Mouse (Mus musculus): ENCODE data around the gene Gnmt.

Gnmt gene

GRCm38 (mm10) chr17:46702506-46702905 is 26.5 kb downstream of the Gnmt start:
- DNase-seq (ENCODE audit: low spot score): no peak

GRCm38 (mm10) chr17:46702100-46702499 is 26.9 kb downstream of the Gnmt start:
- no peak for DNase-seq (ENCODE audit: low spot score)

GRCm38 (mm10) chr17:46701489-46701888 is 27.5 kb downstream of the Gnmt start:
- no peak for DNase-seq (ENCODE audit: low spot score)

GRCm38 (mm10) chr17:46699912-46700311 is 29.1 kb downstream of the Gnmt start:
- no peak for DNase-seq (ENCODE audit: low spot score)

DNA sequence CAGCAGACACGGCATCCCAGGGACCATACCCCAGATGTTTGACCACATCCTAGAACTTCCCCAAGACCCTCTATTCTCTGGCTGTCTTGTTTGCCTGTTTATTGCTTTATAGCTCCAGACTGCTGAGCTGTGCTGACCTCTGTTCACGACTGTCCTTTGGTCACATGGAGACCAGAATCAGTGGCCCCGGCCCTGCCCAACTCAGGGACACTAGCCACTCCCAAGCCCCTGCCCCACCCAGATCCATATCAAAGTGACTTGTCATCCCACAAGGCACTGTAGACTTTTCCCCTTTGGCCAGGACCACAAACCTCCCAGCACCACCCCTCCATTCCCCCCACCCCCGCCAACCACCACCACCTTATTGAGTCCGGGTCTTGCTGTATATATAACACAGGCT is 29.7 kb downstream of the Gnmt start:
- DNase-seq (ENCODE audit: low spot score): no peak

GRCm38 (mm10) chr17:46698515-46698914 is 30.5 kb downstream of the Gnmt start:
- no peak for DNase-seq (ENCODE audit: low spot score)

DNA sequence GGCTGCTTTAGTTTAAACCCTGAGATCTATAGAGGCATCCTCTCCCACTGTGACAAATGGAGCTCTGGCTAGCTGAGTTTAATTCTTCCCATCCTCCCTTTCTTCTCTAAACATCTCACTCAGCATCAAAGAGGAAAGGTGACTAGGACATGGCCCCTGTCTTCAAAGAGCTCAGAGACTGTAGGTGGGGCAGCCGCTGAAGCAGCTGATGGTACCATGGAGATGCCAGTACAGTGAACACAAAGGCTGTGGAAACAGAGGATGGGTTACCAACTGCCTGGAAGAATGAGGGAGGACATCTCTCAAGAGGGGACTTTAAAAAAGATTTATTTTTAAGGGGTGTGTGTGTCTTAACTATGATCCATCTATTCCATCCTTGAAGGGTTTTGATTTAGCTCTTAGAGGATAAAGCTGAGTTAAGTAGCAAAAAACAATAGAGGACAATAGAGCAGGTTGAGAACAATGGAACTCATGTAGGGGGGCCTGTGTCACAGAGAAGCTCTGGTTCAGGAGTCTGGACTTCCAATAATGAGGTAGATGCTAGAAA is 34.4 kb downstream of the Gnmt start:
- no peak for DNase-seq (ENCODE audit: low spot score)

DNA sequence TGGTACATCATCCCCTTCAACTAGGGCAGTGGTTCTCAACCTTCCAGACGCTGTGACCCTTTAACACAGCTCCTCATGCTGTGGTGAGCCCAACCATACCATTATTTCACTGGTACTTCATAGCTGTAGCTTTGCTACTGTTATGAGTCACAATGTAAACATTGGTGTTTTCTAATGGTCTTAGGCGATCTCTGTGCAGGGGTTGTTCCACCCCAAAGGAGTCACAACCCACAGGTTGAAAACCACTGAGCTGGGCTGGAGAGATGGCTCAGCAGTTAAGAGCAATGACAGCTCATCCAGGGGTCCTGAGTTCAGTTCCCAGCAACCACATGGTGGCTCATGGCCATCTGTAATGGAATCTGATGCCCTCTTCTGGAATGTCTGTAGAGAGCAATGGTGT is 37.6 kb downstream of the Gnmt start:
- no peak for DNase-seq (ENCODE audit: low spot score)

- DNase-seq (ENCODE audit: low spot score): no peak
Observed at GRCm38 (mm10) chr17:46690665-46691064, 38.3 kb downstream of the Gnmt start.

DNA sequence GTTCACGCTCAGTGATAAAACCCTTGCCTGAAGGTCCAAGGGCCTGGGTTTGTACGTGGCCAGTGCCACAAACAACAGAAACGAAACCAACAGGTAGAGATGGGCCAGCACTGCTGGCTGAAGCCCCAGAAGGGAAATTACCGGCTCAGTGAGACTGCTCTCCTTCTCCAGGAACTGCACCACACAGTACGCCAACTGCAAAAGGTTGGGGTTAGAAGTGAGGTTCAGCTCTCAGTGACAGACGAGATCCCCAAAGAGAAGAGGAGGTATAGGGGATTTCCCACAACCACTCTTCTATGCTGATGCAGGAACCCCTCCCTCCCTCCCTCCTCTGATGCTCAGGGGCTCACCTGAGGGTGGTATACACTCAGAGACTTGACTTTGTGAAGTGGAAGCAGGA is 43.1 kb downstream of the Gnmt start:
- DNase-seq (ENCODE audit: low spot score): no peak

- no peak for DNase-seq (ENCODE audit: low spot score)
Observed at GRCm38 (mm10) chr17:46682654-46683389, 46.1 kb downstream of the Gnmt start.

DNA sequence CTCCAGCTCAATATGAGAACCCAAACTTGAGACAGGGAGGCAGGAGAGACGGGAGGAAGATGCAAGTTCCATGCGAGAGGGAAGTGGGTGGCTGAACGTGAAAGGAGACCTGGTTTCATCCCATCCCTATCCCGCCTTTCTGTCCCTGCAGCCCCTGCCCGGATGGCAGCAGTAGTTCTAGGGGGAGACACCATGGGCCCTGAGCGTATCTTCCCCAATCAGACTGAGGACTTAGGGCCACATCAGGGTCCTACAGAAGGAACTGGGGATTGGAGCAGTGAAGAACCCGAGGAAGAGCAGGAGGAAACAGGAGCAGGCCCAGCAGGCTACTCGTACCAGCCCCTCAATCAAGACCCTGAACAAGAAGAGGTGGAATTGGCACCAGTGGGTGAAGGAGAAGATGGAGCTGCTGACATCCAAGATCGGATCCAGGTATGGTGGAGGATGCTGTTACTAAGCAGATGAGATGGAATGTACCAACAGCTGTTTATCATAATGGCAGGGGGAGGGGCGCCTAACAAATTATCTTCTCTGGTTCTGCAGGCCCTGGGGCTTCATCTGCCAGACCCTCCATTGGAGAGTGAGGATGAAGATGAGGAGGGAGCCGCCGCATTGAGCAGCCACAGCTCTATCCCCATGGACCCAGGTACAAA is 47.4 kb downstream of the Gnmt start:
- DNase-seq (ENCODE audit: low spot score): no peak

DNA sequence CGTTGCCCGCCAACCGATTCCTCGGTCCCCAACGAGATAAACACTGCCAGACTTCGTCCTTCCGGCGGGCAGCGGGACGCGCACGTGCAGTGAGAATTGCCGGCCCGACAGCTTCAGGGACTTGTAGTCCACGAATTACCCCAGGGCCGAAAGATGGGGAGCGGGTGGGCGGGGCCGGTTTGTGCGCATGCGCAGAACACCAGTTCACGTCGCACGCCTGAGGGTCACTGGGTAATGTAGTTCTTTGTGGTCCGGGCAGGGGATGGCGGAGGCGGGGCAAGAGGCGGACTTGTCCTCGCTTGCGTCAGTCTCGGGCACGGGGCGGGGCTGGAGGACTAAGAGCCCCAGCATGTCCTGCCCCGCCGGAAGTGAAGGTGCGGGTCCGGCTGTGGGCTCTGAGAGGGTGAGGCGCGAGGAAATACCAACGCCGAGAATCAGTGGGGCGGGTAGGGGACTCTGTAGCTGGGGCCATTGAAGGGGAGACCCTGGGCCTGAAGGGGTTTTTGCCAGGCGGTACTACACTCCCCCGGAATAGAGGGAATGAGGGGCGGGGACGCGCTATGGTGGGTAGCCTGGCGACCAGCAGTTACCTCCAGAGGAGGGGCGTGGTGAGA is 48.1 kb downstream of the Gnmt start, which contains the start of gene Klhdc3:
Gene Klhdc3, minus strand, starts transcription at position 155 of the 614 bp plus-strand sequence.
- peak; percentile 96 for DNase-seq (ENCODE audit: low spot score)

DNA sequence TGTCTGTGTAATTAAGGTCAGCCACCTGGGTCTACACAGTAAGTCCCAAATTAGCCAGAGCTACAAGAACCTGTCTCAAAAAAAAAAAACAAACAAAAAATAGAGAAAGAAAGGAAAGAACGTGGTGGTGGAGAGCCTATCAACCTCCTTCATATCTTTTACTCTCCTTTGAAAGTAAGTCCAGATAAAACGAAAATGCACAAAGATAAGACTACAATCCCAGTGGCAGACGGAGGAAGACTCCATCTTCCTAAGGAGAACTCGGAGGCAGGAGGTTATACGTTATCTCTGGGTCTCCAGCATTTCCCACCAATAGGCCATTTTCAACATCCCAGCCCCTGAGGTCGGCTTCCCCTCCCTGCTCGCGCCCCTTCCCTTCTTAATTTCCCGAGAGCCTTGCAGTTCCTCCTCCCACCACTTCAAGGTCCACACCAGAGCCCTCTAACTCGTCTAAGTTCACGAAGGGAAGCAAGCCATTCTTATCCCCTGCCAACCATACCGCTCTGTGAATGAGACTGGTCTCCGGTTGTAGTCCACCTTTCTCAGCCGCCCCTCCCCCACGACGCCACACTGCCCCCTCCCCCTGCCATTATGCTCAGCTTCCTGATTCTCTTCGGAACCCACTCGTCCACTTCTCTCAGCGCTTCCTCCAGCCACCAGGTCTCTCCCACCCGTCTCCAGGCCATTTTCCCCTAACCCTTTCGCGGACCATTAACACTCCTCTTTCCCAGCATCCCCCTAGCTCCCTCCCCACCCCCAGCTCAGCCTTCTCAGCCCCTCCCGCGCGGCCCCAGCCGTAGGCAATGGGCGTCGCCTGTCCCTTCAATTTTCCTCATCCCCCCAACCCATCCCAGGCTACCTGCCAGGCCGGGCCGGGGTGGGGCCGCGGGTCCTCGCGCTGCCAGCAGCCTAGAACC is 48.9 kb downstream of the Gnmt start:
- peak; percentile 19 for DNase-seq (ENCODE audit: low spot score)

- no peak for DNase-seq (ENCODE audit: low spot score)
Observed at GRCm38 (mm10) chr17:46678911-46679310, 50.1 kb downstream of the Gnmt start.

DNA sequence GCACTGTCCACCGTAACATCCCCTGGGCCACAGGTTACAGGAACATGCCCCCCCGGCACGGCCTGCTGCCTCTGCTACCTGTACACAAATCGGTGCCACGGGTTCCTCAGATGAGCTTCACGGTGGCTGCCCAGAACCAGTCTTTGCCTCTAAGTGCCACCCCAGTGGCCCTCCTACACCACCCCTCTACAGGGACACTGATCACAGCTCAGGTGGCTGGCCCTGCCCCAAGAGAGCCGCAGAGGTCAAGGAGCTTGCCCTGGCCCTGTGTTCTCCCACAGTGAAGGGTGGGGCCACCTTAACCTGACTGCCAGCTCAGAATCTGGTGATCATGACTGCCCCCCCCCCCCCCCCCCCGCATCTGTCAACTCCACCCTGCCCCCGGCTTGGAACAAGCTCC is 50.6 kb downstream of the Gnmt start, which contains the start of gene Mea1:
Gene Mea1, plus strand, starts transcription at position 378 of the 400 bp plus-strand sequence.
- no peak for DNase-seq (ENCODE audit: low spot score)
